ENCODE assay signal across 25 mouse cellular contexts in genomic region chr6:145256701-145257073, GRCm38 (mm10). TPM values are rescaled to one million over a fixed set of nuclear protein-coding genes. Genes with fewer than 3 reads are reported as not detected.
DNase-seq lines count a peak whose midpoint lies in the region; ATAC-seq and TF ChIP-seq lines count a peak whose summit lies in the region.
"Had no signal": no experiment of that assay in that cellular context is flagged by ENCODE, and none has a peak within 500 bp of the region (broad histone marks: within the 10 kb centered on the region; RNA-seq: fewer than 3 reads in every experiment).

No protein-coding gene starts in this region.

- H3K4me2 ChIP-seq in lung, embryonic 16.5 days (ENCODE audit: low read depth, low read length), result no peak overlapping the region
- H3K4me2 ChIP-seq in stomach, embryonic 16.5 days (ENCODE audit: low read depth, low read length), result no peak overlapping the region; the same call in 1 of the 2 replicates
- H3K4me2 ChIP-seq: embryonic facial prominence, embryonic 15.5 days; forebrain, embryonic 13.5 days; heart, embryonic 12.5 days; hindbrain, embryonic 14.5 days; limb, embryonic 15.5 days; liver, embryonic 13.5 days had no signal

- H3K9ac ChIP-seq in lung, embryonic 16.5 days (ENCODE audit: low read length), result no peak overlapping the region
- H3K9ac ChIP-seq in stomach, embryonic 16.5 days (ENCODE audit: low read length), result no peak overlapping the region
- H3K9ac ChIP-seq: embryonic facial prominence, embryonic 15.5 days; forebrain, embryonic 13.5 days; heart, embryonic 12.5 days; hindbrain, embryonic 14.5 days; limb, embryonic 15.5 days; liver, embryonic 13.5 days had no signal

- H3K9me3 ChIP-seq in lung, embryonic 16.5 days (ENCODE audit: control insufficient read depth, low read length), result no peaks in the 10 kb centered on the region
- H3K9me3 ChIP-seq in stomach, embryonic 16.5 days (replicated peaks; ENCODE audit: control insufficient read depth, low read length), result no peaks in the 10 kb centered on the region
- H3K9me3 ChIP-seq: embryonic facial prominence, embryonic 15.5 days; forebrain, embryonic 13.5 days; G1E; heart, embryonic 12.5 days; limb, embryonic 15.5 days; liver, embryonic 13.5 days had no signal

- DNase-seq in gastrocnemius, adult 2 months, result no peak
- no peak for DNase-seq in gastrocnemius, postnatal 4 days (ENCODE audit: low spot score in 2 of 2)
- DNase-seq in kidney, postnatal 4 days, result peak; percentile 3 to 24
- DNase-seq in kidney, adult 2 months, result no peak
- DNase-seq in lung, postnatal 36 days, result no peak
- DNase-seq in frontal cortex, adult 2 months (ENCODE audit: extremely low spot score in 1 of 2, low spot score in 1 of 2), result no peak
- DNase-seq: adrenal gland, adult 8-10 months; cerebellum, adult 2 months; cerebellum, postnatal 14 days; gastrocnemius, postnatal 10 days; liver, embryonic 13.5 days; midbrain, embryonic 14.5 days; thymus, adult 2 months; thymus, postnatal 36 days had no signal

- no peak for TF ChIP-seq POLR2A in kidney, adult 2 months (IDR thresholded peaks at IDR 0.05; ENCODE audit: low read depth, low read length)

- H3K4me3 ChIP-seq in gastrocnemius, adult 2 months, result 0 out of 2 replicates have a peak overlapping the region, but pooled peaks have one; percentile 11
- no peak overlapping the region for H3K4me3 ChIP-seq in kidney, adult 2 months (ENCODE audit: insufficient read depth, low read depth, low read length)
- no peak overlapping the region for H3K4me3 ChIP-seq in lung, embryonic 16.5 days (ENCODE audit: low read length)
- no peak overlapping the region for H3K4me3 ChIP-seq in stomach, embryonic 16.5 days (replicated peaks; ENCODE audit: low read length)
- H3K4me3 ChIP-seq: embryonic facial prominence, embryonic 15.5 days; forebrain, embryonic 13.5 days; heart, embryonic 12.5 days; layer of hippocampus, adult 2 months; left cerebral cortex, adult 2 months; limb, embryonic 15.5 days; liver, embryonic 13.5 days had no signal

- peak; percentile 15; the same call in 1 of the 2 replicates for ATAC-seq in lung, embryonic 16.5 days (ENCODE audit: low read depth)
- peak; percentile 2; the same call in 1 of the 2 replicates for ATAC-seq in stomach, embryonic 16.5 days (ENCODE audit: insufficient read depth, low FRiP score)
- ATAC-seq: forebrain, embryonic 13.5 days had no signal

- H3K27me3 ChIP-seq in kidney, adult 2 months (replicated peaks; ENCODE audit: control insufficient read depth, insufficient read depth, low read length), result no peaks in the 10 kb centered on the region
- no peaks in the 10 kb centered on the region for H3K27me3 ChIP-seq in lung, embryonic 16.5 days (ENCODE audit: control insufficient read depth, insufficient read depth, low read depth, low read length)
- H3K27me3 ChIP-seq in stomach, embryonic 16.5 days (ENCODE audit: control insufficient read depth, insufficient read depth, low read length), result no peaks in the 10 kb centered on the region
- H3K27me3 ChIP-seq: embryonic facial prominence, embryonic 15.5 days; limb, embryonic 15.5 days had no signal

- H3K4me1 ChIP-seq in kidney, adult 2 months (ENCODE audit: control insufficient read depth, insufficient read depth, low read length), result no peaks in the 10 kb centered on the region
- peaks cover 9% of the 10 kb centered on the region; the same call in 1 of the 2 replicates for H3K4me1 ChIP-seq in lung, embryonic 16.5 days (replicated peaks; ENCODE audit: control insufficient read depth, insufficient read depth, low read length)
- 0 out of 2 replicates have a peak, but pooled peaks cover 4% of the 10 kb centered on the region for H3K4me1 ChIP-seq in stomach, embryonic 16.5 days (ENCODE audit: control insufficient read depth, insufficient read depth, low read length)
- H3K4me1 ChIP-seq: embryonic facial prominence, embryonic 15.5 days; heart, embryonic 12.5 days; liver, embryonic 13.5 days had no signal

- TF ChIP-seq CTCF in gastrocnemius, adult 2 months (IDR thresholded peaks at IDR 0.05), result no peak
- TF ChIP-seq CTCF in kidney, adult 2 months (conservative IDR thresholded peaks at IDR 0.05; ENCODE audit: insufficient read depth, insufficient read length, low read depth, low read length), result no peak

- 30% methylated on average over 2 of the region's 2 CpGs for WGBS in kidney, adult 2 months
- 8% methylated on average over 2 of the region's 2 CpGs for whole genome bisulfite sequencing in lung, embryonic 16.5 days
- WGBS in stomach, embryonic 16.5 days, result 19% methylated on average over 2 of the region's 2 CpGs

- H3K27ac ChIP-seq in gastrocnemius, adult 2 months, result no peak overlapping the region
- H3K27ac ChIP-seq in kidney, adult 2 months (ENCODE audit: insufficient read depth, low read depth, low read length), result no peak overlapping the region
- peak overlapping the region; percentile 81 for H3K27ac ChIP-seq in lung, embryonic 16.5 days (ENCODE audit: low read length)
- H3K27ac ChIP-seq in stomach, embryonic 16.5 days (ENCODE audit: low read length), result peak overlapping the region; percentile 86
- H3K27ac ChIP-seq: embryonic facial prominence, embryonic 15.5 days; forebrain, embryonic 13.5 days; hindbrain, embryonic 14.5 days; layer of hippocampus, adult 2 months; left cerebral cortex, adult 2 months; limb, embryonic 15.5 days; liver, embryonic 13.5 days had no signal

- intact Hi-C loops in gastrocnemius, adult 2 months (cut with DNase I), result no loop called here

- H3K36me3 ChIP-seq in kidney, adult 2 months (ENCODE audit: control insufficient read depth, insufficient read depth, low read length), result no peaks in the 10 kb centered on the region
- no peaks in the 10 kb centered on the region for H3K36me3 ChIP-seq in lung, embryonic 16.5 days (ENCODE audit: control insufficient read depth, insufficient read depth, low read length)
- no peaks in the 10 kb centered on the region for H3K36me3 ChIP-seq in stomach, embryonic 16.5 days (ENCODE audit: control insufficient read depth, insufficient read depth, low read length)
- H3K36me3 ChIP-seq: embryonic facial prominence, embryonic 15.5 days; G1E; heart, embryonic 12.5 days; limb, embryonic 15.5 days; liver, embryonic 13.5 days had no signal

RNA-seq across cellular contexts. Expression of gene Kras, which starts 6.6 kb away (rescaled TPM):
- 10 to 100 TPM; 13.2 to 21.2 TPM for total RNA-seq in gastrocnemius, adult 2 months (2021)
- 10 to 100 TPM; 37.0 to 40.8 TPM for total RNA-seq in gastrocnemius, postnatal 4 days (2021)
- polyA plus RNA-seq in kidney, adult 2 months (2012; rRNA removed), result 13.1 and 14.3 TPM in 2 replicates
- 97.6 and 99.5 TPM in 2 replicates for polyA plus RNA-seq in lung, embryonic 16.5 days (2015; fragmentation: Nextera tagmentation; extraction: Ambion mirVana)
- 58.6 and 64.9 TPM in 2 replicates for polyA plus RNA-seq in stomach, embryonic 16.5 days (2015; fragmentation: Nextera tagmentation; extraction: Ambion mirVana)
- 43.6 and 48.2 TPM in 2 replicates for polyA plus RNA-seq in frontal cortex, adult 2 months (2012; rRNA removed)

RNA-seq across cellular contexts. Expression of gene Etfrf1, which starts 45.8 kb away (rescaled TPM):
- 10 to 100 TPM; 51.1 to 66.7 TPM for total RNA-seq in gastrocnemius, adult 2 months (2021)
- 10 to 100 TPM; 50.6 to 51.4 TPM for total RNA-seq in gastrocnemius, postnatal 4 days (2021)
- polyA plus RNA-seq in kidney, adult 2 months (2012; rRNA removed), result 19.4 and 32.6 TPM in 2 replicates
- 28.1 and 29.0 TPM in 2 replicates for polyA plus RNA-seq in lung, embryonic 16.5 days (2015; fragmentation: Nextera tagmentation; extraction: Ambion mirVana)
- 34.8 and 39.1 TPM in 2 replicates for polyA plus RNA-seq in stomach, embryonic 16.5 days (2015; fragmentation: Nextera tagmentation; extraction: Ambion mirVana)
- polyA plus RNA-seq in frontal cortex, adult 2 months (2012; rRNA removed), result 29.5 and 30.9 TPM in 2 replicates

RNA-seq across cellular contexts. Expression of gene Casc1, which starts 45.9 kb away (rescaled TPM):
- total RNA-seq in gastrocnemius, adult 2 months (2021), result under 1 TPM; 0.18 to 0.36 TPM
- under 1 TPM; 0.39 to 0.59 TPM for total RNA-seq in gastrocnemius, postnatal 4 days (2021)
- 0.50 and 0.57 TPM in 2 replicates for polyA plus RNA-seq in kidney, adult 2 months (2012; rRNA removed)
- 1.5 and 3.2 TPM in 2 replicates for polyA plus RNA-seq in lung, embryonic 16.5 days (2015; fragmentation: Nextera tagmentation; extraction: Ambion mirVana)
- polyA plus RNA-seq in stomach, embryonic 16.5 days (2015; fragmentation: Nextera tagmentation; extraction: Ambion mirVana), result 0.25 and 0.43 TPM in 2 replicates
- polyA plus RNA-seq in frontal cortex, adult 2 months (2012; rRNA removed), result 1.0 and 1.1 TPM in 2 replicates
- total RNA-seq: granulocyte monocyte progenitor cell, adult 5-6 weeks had no signal
- polyA plus RNA-seq: G1E had no signal

Comparison
In these comparisons a context has a peak if more than half of its experiments do, and no peak if none do; other contexts are left out.
1. DNase-seq: peak in kidney, postnatal 4 days (2 of 2); none in gastrocnemius, adult 2 months (single experiment), gastrocnemius, postnatal 4 days (0 of 2), kidney, adult 2 months (single experiment), lung, postnatal 36 days (single experiment) and frontal cortex, adult 2 months (0 of 2).
2. H3K27ac ChIP-seq: peak in lung, embryonic 16.5 days (single experiment) and stomach, embryonic 16.5 days (single experiment); none in gastrocnemius, adult 2 months (single experiment) and kidney, adult 2 months (single experiment).